Mouse (Mus musculus) MEL-GATA-1-ER (cell line): ENCODE measurements around the gene Myl3.

Source experiments
- DNase-seq: peaks from one replicate; pipeline ENCODE4 v3.0.0-alpha.2; 2012; ENCODE audit warnings: low read depth; ENCODE audit errors: extremely low read depth

Gene Myl3

DNA sequence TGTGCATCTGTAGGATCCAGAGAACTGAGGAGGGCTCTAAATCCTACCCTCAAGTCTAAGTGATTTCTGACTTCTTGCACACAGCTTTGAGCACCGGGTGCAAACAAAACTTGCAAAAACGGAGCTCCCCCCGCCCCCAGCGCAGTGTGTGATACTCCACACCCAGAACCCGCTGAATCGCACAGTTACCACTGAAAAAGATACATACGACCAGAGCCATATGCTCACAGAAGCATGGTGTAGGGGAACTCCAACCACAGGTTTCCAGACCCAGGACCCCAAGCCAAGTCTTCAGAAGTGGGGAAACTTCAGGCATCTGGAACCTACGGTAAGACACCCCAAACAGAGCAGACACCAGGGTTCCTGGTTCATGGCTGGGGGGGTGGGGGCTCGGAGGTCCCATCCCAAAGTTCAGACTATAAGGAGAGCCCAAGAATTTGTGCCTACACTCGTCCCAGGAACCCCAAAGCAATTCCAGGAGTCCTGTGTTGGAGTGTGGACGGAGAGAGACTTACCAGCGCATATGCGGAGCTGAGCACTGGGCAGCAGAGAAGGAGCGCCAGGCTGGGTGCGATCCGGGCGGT, at the start of gene Myl3:
Myl3 (plus strand) TSS at position 151 of the 584 bp plus-strand sequence.
- no peak for DNase-seq

GRCm38 (mm10) chr9:110695165-110695755, 46.4 kb upstream of the Myl3 start:
- no peak for DNase-seq

DNA sequence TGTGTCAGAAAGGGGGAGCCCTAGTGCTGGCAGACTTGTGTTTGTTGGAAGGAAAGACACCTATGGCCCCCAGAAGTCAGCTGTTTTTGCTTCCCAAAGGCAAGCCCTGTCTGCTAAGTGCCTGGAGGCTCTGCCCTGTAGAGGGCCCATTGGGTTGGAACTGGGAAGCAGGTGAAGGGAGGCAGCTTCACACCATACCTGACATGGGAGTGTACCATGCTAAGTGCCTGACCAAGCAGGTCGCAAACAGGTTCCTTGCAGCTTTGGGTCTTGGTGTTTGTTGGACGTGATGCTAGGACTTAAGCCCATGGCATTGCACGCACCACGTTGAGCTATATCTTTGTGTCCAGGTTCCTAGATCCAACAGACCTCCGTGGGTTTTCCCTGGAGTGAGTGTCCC, 45.2 kb upstream of the Myl3 start:
- DNase-seq, result no peak

- DNase-seq, result no peak
Observed at GRCm38 (mm10) chr9:110697465-110697864, 44.2 kb upstream of the Myl3 start.

DNA sequence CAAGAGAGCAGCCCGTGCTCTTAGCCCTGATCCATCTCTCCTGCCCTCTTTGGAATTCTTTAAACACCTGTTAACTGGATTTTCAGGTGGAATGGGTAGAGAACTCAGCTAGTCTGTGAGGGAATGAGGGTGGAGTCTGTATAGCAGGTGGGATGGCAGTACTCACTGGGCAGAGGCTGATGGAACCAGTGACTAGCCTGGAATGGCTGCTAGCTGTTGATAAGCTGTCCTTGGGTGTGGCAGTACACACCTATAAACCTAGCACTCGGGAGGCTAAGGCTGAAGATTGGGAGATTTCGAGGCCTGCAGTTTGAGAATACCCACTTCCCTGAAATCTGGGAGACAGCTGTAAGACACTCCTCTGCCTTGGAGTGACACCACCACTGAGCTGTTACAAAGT, 42.1 kb upstream of the Myl3 start:
- no peak for DNase-seq

DNA sequence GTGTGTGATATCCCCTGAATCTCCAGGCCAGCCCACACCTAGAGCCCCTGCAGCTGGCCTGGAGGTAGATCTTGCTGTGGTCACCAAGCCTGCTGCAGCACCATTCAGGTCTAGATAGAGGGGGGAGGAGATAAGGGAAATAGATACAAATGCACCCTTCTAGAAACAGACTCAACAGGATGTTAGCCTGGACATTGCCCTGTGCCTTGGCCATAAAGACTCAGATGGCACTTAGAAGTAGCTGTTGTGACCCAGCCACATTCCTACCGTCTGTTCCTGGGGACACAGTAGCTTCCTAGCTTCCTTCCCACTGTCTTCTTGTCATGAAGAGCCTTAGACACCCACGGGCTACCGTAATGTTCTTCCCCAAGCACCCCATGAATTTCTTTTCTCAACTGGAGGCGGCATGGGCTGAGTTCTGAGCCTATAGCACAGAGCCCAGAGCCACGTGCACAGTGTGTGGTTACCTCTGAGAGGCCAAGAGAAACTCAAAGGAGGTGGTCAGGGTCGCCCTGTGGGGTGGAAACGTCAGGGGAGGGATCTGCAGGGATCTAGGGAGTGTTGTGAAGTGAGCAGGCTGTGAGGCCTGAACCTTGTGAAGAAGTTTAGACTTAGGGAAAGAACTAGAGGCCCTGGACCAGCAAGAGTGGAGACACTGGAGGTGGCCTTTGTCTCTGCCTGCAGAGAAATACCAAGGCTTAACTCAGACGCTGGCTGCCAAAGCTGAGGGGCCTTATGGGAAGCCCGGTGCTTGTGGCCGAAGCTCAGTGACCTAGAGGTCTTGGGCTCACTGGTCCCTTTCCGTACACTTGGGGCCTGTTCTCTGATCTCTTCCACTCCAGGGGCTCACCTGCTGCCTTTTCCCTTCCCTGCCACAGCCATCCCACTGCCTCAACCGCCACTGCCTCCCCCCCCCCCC, 40.3 kb upstream of the Myl3 start:
- no peak for DNase-seq

GRCm38 (mm10) chr9:110702848-110703247, 38.8 kb upstream of the Myl3 start:
- DNase-seq, result no peak

DNA sequence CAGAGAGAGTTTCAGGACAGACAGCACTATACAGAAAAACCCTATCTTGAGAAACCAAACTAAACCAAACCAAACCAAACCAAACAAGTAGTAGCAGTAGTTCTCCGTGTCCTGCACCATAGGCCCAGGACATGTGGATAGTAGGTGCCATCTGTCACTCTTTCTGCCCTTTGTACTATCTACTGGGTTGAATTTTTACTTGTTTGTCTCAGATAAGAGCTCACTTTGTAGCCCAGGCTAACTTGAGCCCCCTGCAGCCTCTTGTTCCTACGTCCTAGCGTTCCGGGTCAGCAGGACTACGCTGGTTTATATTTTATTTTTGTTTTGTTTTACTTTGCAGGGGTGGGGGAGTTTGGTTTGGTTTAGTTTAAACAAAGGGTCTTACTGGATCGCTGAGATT, 37.7 kb upstream of the Myl3 start:
- no peak for DNase-seq

GRCm38 (mm10) chr9:110706784-110707183, 34.9 kb upstream of the Myl3 start:
- peak; percentile 36 for DNase-seq

- DNase-seq, result peak; percentile 70
Observed at GRCm38 (mm10) chr9:110709640-110710258, 31.9 kb upstream of the Myl3 start.

GRCm38 (mm10) chr9:110711532-110711931, 30.1 kb upstream of the Myl3 start:
- no peak for DNase-seq

- no peak for DNase-seq
Observed at GRCm38 (mm10) chr9:110711996-110712395, 29.7 kb upstream of the Myl3 start.

DNA sequence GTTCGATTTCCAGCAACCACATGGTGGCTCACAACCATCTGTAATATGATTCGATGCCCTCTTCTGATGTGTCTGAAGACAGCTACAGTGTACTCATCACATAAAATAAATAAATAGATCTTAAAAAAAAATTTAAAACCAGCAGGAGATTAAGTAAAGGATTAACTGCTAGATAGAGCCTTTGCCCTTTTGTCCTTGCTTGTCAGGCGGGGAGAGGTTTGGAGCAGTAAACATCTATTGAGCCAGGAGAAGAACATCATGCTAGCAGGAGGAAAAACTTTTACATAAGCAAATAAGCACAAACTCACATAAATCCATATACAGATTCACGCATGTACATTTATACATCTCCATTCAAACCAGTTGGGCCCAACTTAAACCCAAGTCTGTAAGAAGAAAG, 29.1 kb upstream of the Myl3 start:
- DNase-seq, result no peak

DNA sequence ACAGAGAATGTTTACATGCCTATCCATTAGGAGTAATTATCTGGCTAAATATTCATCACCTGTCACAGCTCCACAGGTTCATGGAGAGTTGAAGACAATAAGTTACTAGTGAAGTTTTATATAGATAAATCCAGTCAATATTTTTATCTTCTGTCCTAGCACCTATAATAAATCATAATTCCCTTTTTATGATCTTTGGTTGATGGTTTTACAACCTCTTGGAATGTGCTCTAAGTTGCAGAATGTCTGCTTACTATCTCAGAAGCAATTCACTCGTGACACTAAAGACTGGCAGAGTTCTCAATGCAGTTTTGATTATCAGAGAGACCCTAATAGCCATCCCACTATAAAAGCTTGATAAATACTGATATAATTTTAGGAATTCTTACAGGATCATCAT, 28.3 kb upstream of the Myl3 start:
- no peak for DNase-seq

DNA sequence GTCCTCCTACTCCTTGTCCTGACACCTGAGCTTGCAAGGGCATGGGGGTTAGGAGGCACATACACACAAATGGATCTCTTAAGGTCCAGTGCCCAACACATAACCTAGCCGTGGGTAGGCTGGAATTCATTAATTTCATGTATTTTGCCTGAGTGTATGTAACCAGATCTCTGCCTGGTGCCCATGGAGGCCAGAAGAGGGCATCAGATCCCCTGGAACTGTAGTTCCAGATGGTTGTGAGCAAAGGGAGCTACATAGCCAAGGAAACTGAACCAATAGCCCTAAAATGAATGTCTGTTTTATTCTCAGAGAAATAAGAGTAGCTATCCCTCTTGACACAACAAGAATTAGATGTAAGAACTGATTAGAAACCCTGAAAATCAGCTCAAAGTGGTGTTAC, 26.2 kb upstream of the Myl3 start:
- no peak for DNase-seq

DNA sequence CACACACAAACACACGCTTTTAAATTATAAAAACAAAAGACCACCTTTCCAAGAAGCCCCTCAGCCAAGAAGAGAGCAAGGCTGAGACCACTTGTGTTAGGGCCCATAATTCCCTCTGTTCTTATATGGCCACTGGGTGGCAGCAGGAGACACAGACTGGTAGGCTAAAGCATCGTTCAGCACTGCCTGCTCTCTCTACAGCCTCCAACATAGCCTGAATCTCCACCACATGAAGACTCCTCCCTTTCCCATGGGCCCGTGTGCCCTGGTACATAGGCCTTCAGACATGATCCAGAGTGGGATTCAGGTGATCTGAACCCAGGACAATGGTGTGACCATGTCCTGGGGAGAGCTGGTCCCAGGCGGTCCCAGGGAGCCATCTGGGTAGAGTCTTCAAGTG, 24.9 kb upstream of the Myl3 start:
- DNase-seq, result no peak

DNA sequence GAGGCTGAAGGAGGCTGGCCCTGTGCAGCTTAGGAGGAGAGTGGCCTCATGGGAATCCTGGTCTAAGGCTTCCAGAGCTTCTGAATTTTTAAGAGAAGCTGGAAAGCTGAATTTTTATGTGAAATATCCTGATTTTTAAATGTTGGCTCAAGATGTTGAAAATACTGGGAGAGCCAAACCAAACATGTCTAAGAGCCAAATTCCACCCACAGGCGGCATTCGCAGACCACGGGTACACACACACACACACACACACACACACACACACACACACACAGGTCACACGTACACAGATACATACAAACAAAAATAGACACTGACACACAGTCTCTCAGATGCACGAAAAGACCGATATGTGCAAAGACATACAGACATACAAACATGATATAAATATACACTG, 23.6 kb upstream of the Myl3 start:
- DNase-seq, result no peak

DNA sequence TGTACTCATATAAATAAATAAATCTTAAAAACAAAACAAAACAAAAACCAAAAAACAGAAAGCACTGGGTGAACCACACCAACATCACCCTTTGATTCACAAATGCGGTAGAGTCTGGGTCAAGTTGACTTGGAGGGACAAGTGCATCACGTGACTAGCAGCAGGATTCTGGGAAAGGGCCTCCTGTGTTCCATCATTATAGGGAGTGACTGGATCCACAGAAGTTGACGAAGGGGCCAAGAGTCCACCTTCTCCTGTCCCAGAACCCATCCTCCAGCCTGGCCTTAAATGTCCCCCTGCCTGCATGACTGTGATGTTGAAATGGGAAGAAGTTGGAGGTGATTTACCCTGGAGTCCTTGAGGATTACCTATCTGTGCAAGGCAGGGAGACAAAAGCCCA, 22.9 kb upstream of the Myl3 start:
- DNase-seq, result no peak

- DNase-seq, result no peak
Observed at GRCm38 (mm10) chr9:110719977-110720376, 21.7 kb upstream of the Myl3 start.

DNA sequence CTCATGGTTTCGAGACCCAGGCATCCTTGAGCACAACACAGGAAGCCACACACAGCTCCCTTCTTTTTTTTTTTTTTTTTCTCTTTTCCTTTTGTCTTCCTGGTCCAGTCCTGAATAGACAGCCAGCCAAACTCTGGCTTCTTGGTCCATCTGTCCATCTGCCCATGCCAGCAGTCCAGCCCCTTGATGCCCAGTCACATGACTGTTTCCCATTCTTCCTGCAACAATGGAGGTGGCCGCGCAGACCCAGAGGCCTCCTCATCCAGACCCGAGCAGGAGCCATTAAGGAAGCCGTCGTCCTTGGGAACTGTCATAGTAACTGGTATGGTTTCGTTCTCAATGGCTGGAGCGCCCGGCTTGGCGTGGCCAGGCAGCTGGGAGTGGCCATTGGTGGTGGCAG, 19.6 kb upstream of the Myl3 start:
- no peak for DNase-seq

DNA sequence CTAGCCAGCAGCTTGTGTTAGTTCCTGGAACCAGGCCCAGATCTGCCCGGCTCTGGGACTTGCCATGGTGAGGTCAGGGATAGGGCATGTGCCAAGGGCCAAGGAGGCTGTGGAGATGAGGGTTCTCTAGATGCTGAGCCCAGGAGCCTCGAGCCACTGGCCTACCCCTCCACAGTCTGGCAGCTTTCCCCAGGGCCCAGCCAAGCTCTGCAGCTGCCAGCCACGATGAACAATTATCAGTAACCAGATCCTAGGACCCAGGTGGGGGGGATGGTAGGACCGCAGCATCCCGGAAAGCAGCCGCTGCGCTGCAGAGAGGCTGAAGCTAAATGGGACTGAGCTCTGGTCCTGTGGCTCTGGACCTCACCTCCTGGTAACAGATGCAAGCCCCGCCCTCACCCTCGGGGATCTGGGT, 15.9 kb upstream of the Myl3 start:
- DNase-seq, result no peak

- no peak for DNase-seq
Observed at GRCm38 (mm10) chr9:110726867-110727266, 14.8 kb upstream of the Myl3 start.
